Mouse (Mus musculus) CH12.LX (cell line): Measurements from ENCODE around the gene Dnah7b. TPM values are rescaled to one million over a fixed set of nuclear protein-coding genes. Genes with fewer than 3 reads are reported as not detected.
"Not testable (repeated sequence)": the region's sequence is repeated elsewhere in the genome, so short reads cannot be mapped to it uniquely, and the experiment has no call there.

Experiments used
- DNase-seq: peaks from one replicate; pipeline ENCODE4 v3.0.0-alpha.2; 2013; ENCODE audit errors: extremely low read depth
- H3K27ac ChIP-seq: 2 replicates; pipeline ENCODE4 v1.5.1; 2012; ENCODE audit warnings: low read depth, mild to moderate bottlenecking, control low read depth, moderate library complexity; ENCODE audit not compliant: insufficient read depth
- H3K27me3 ChIP-seq: replicated peaks from 2 replicates; pipeline ENCODE3; 2012; ENCODE audit warnings: inconsistent platforms
- H3K36me3 ChIP-seq, 2 experiments: replicated peaks in 1 of 2; 2 replicates each; pipeline versions ENCODE3 to v1.6.1; 2012; ENCODE audit warnings: inconsistent platforms in 1 of 2, low read length in 1 of 2, mild to moderate bottlenecking in 1 of 2, mixed read lengths in 1 of 2, moderate library complexity in 1 of 2; ENCODE audit not compliant: control insufficient read depth in 1 of 2, insufficient read depth in 1 of 2
- H3K4me1 ChIP-seq, 2 experiments: 2 replicates each; pipeline ENCODE4 v1.6.1; 2012; ENCODE audit warnings: inconsistent platforms in 1 of 2, moderate library complexity in 1 of 2; ENCODE audit not compliant: insufficient read depth in 2 of 2, control insufficient read depth in 1 of 2
- H3K4me2 ChIP-seq: 2 replicates; pipeline ENCODE4 v1.6.1; 2012; ENCODE audit warnings: low read depth, mild to moderate bottlenecking, control low read depth; ENCODE audit not compliant: poor library complexity, insufficient read depth, severe bottlenecking
- H3K4me3 ChIP-seq, 3 experiments: fragments of 150-350 bp in 1 of 3; sonication (generic) in 1 of 3; replicated peaks in 1 of 3; 2 replicates each; pipeline versions ENCODE3 to v1.5.1; 2011 to 2012; ENCODE audit warnings: low read depth in 2 of 3, low read length in 2 of 3, mild to moderate bottlenecking in 2 of 3, moderate library complexity in 2 of 3, control low read depth in 1 of 3, improper control_type of control experiment in 1 of 3, inconsistent platforms in 1 of 3, mixed read lengths in 1 of 3; ENCODE audit not compliant: poor library complexity in 1 of 3
- H3K79me2 ChIP-seq: replicated peaks from 2 replicates; pipeline ENCODE4 v1.6.1; 2012; ENCODE audit warnings: mild to moderate bottlenecking, moderate library complexity; ENCODE audit not compliant: control insufficient read depth, poor library complexity, insufficient read depth, severe bottlenecking; ENCODE audit errors: extremely low read depth
- H3K9ac ChIP-seq: 2 replicates; pipeline ENCODE4 v1.6.1; 2012; ENCODE audit warnings: low read depth, mild to moderate bottlenecking, control low read depth, moderate library complexity; ENCODE audit not compliant: insufficient read depth
- H3K9me3 ChIP-seq: replicated peaks from 2 replicates; pipeline ENCODE3; 2012; ENCODE audit warnings: low read length, inconsistent platforms, mixed read lengths
- CHD1 ChIP-seq: IDR thresholded peaks from 2 replicates; pipeline ENCODE4 v1.6.1; 2012; ENCODE audit warnings: low read depth, low read length, improper control_type of control experiment, inconsistent platforms
- EP300 ChIP-seq: IDR thresholded peaks from 2 replicates; pipeline ENCODE4 v1.6.1; 2011; ENCODE audit warnings: low read length, improper control_type of control experiment
- ETS1 ChIP-seq: conservative IDR thresholded peaks from 2 replicates; pipeline ENCODE4 v1.6.1; 2012; ENCODE audit warnings: low read depth, mild to moderate bottlenecking, inconsistent platforms, low read length, improper control_type of control experiment, moderate library complexity
- GABPA ChIP-seq: IDR thresholded peaks from 2 replicates; pipeline ENCODE4 v1.6.1; 2012; ENCODE audit warnings: low read depth, low read length, improper control_type of control experiment, inconsistent platforms; ENCODE audit not compliant: insufficient replicate concordance
- JUN ChIP-seq: IDR thresholded peaks from 2 replicates; pipeline ENCODE4 v1.6.1; 2011; ENCODE audit warnings: low read depth, mild to moderate bottlenecking, low read length, improper control_type of control experiment, moderate library complexity; ENCODE audit not compliant: insufficient read depth
- MXI1 ChIP-seq: IDR thresholded peaks from 2 replicates; pipeline ENCODE4 v1.6.1; 2011; ENCODE audit warnings: mild to moderate bottlenecking, low read depth, low read length, improper control_type of control experiment
- MYC ChIP-seq: IDR thresholded peaks from 2 replicates; pipeline ENCODE4 v1.6.1; 2011; ENCODE audit warnings: low read depth, mild to moderate bottlenecking, improper control_type of control experiment, low read length
- TBP ChIP-seq: conservative IDR thresholded peaks from 2 replicates; pipeline ENCODE4 v1.6.1; 2011; ENCODE audit warnings: low read depth, low read length, improper control_type of control experiment
- TCF12 ChIP-seq: IDR thresholded peaks from 2 replicates; pipeline ENCODE4 v1.6.1; 2014; ENCODE audit warnings: low read depth, mild to moderate bottlenecking, inconsistent platforms, low read length, improper control_type of control experiment
- UBTF ChIP-seq: IDR thresholded peaks from 2 replicates; pipeline ENCODE4 v1.6.1; 2012; ENCODE audit warnings: low read depth, mild to moderate bottlenecking, inconsistent platforms, low read length, improper control_type of control experiment, moderate library complexity
- USF1 ChIP-seq: IDR thresholded peaks from 2 replicates; pipeline ENCODE4 v1.6.1; 2014; ENCODE audit warnings: low read depth, mild to moderate bottlenecking, inconsistent platforms, low read length, improper control_type of control experiment
- USF2 ChIP-seq: conservative IDR thresholded peaks from 2 replicates; pipeline ENCODE4 v1.6.1; 2011; ENCODE audit warnings: low read depth, low read length, improper control_type of control experiment
- ZMIZ1 ChIP-seq: IDR thresholded peaks from 2 replicates; pipeline ENCODE4 v1.6.1; 2012; ENCODE audit warnings: low read depth, mild to moderate bottlenecking, inconsistent platforms, low read length, improper control_type of control experiment
- dilution Hi-C: fragments of 300-500 bp; cut with MboI; formaldehyde crosslinking; loops from 2 replicates; pipeline ENCODE4 v1.14.3; 2020; ENCODE audit warnings: low sequenced_read_pairs; ENCODE audit not compliant: extremely low pct_unique_long_range_greater_than_20kb, extremely low pct_ligation_motif_present
- in situ Hi-C: fragments of 300-500 bp; cut with MboI; formaldehyde crosslinking; loops from 3 replicates; pipeline ENCODE4 v1.14.3; 2019; ENCODE audit warnings: low sequenced_read_pairs, low pct_ligation_motif_present, low pct_unique_long_range_greater_than_20kb, mixed read lengths
- polyA plus RNA-seq: library from polyadenylated mRNA; unstranded; fragments of >175 nt; gene quantifications from 2 replicates; pipeline ENCODE4 v1.2.1, GENCODE M21; 2012; ENCODE audit warnings: low read depth; ENCODE audit not compliant: insufficient read length
- total RNA-seq, 2 experiments: library from RNA; depleted of rRNA; stranded (reverse); fragments of 300-350 nt in 1 of 2; fragments of >200 nt in 1 of 2; gene quantifications; 2 replicates each; pipeline ENCODE4 v1.2.3; 2012 to 2014

Dnah7b gene
- total and polyA plus RNA-seq, 3 experiments, result not detected

GRCm38 (mm10) chr1:46100484-46100883 is 34.4 kb downstream of the Dnah7b start:
- Histone ChIP-seq H3K9me3 (no peaks in the 10 kb centered on the region), H3K36me3 (no peaks in the 10 kb centered on the region), H3K27ac (no peak overlapping the region), H3K9ac (no peak overlapping the region), H3K79me2 (no peaks in the 10 kb centered on the region), H3K27me3 (no peaks in the 10 kb centered on the region), H3K4me3 (no peak overlapping the region), H3K4me1 (no peaks in the 10 kb centered on the region), H3K4me2 (no peak overlapping the region)
- dilution Hi-C loops, result no loop called here
- no peak for TF ChIP-seq MYC
- TF ChIP-seq EP300, result no peak
- no peak for TF ChIP-seq TCF12
- TF ChIP-seq TBP, result no peak
- TF ChIP-seq JUN, result no peak
- TF ChIP-seq ZMIZ1, result no peak
- no peak for TF ChIP-seq ETS1
- TF ChIP-seq USF2, result no peak
- no peak for TF ChIP-seq CHD1
- TF ChIP-seq GABPA, result no peak
- TF ChIP-seq MXI1, result no peak
- TF ChIP-seq USF1, result no peak
- no peak for TF ChIP-seq UBTF
- no peak for DNase-seq
- in situ Hi-C loops, result no loop called here

- H3K9ac ChIP-seq, H3K27me3 ChIP-seq, H3K4me1 ChIP-seq, H3K4me2 ChIP-seq, H3K79me2 ChIP-seq, DNase-seq, H3K9me3 ChIP-seq, in situ Hi-C loops, H3K36me3 ChIP-seq, H3K4me3 ChIP-seq, H3K27ac ChIP-seq, dilution Hi-C loops: not testable (repeated sequence)
Measured at GRCm38 (mm10) chr1:46112606-46113005, 46.5 kb downstream of the Dnah7b start.

- H3K4me2 ChIP-seq, H3K4me1 ChIP-seq, H3K9me3 ChIP-seq, H3K27me3 ChIP-seq, H3K4me3 ChIP-seq, H3K9ac ChIP-seq, dilution Hi-C loops, in situ Hi-C loops, DNase-seq, H3K36me3 ChIP-seq, H3K79me2 ChIP-seq, H3K27ac ChIP-seq: not testable (repeated sequence)
Measured at GRCm38 (mm10) chr1:46117179-46117578, 51.1 kb downstream of the Dnah7b start.
